Mouse (Mus musculus) erythroblast, adult 5-6 weeks (primary cell): ENCODE measurements at regions not wholly inside any gene's neighbourhood (a gene's known extent, or its start where the extent isn't known, plus 50 kb on each side); places are given as distances from the start of the nearest gene placed in this dataset.
A peak's percentile ranks its signal among the peaks of the same experiment; 100 is the strongest.

Experiments
- ATAC-seq: replicated peaks from 2 replicates; pipeline ENCODE4 v1.8.0; 2016; ENCODE audit warnings: moderate number of reproducible peaks, mild to moderate bottlenecking, moderate TSS enrichment, inconsistent platforms; ENCODE audit not compliant: poor library complexity, low FRiP score, severe bottlenecking

DNA sequence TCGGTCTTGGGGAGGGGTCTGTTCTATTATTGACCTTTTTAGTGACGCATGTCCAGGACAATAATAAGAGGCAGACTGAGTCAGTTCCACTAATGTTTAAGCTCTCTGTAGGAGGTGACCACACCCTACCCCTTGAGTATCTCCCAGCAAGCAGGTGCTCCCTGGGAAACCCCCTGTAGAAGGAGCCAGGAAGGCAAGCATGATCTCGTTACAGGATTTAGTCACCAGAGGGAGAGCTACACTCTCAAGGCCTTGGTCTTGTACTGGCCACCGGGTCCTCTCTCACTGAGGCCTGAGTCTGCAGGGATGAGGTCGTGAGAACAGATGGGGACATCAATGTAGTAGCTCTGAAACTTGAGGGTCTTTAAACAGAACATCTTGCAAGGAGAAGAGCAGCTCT is 55.3 kb upstream of the Ccnd2 start:
- ATAC-seq = no peak

DNA sequence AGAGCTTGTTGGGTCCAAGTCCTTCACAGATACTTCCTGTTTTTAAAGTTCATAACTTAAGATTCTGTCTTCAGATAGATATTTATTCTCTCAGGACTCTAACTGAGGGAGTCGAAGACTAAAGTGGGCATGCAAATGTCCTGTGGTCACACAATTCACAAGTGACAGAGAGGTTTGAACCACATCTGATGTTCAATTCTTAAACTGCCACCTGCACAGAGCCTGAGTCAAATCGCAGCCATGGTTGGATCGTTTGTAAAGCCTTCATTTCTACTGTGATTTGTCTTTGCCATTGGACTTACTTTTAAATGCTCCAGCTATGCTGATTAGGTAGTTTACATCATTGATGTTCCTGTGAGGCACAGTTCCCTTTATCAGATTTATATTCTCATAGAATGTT is 61.4 kb upstream of the Ccnd2 start:
- no peak for ATAC-seq

DNA sequence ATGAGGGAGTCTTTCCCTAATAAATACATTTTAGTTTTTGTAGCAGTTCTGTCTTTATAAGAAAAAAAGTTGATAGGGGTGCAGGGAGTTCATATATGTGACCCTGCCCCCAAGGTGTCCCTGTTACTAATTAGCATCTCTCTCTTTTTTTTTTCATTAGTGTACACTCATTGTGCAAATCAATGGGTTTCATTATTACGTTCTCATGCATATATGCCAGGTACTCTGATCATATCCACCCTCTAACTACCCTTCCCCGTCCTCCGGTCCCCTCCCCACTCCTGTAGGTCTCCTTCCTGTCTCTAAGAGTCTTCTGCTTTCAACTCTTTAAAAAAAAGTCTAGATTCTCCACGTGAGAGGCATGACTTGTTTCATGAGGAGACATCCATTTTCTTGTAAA is 63.9 kb upstream of the Ccnd2 start:
- no peak for ATAC-seq

DNA sequence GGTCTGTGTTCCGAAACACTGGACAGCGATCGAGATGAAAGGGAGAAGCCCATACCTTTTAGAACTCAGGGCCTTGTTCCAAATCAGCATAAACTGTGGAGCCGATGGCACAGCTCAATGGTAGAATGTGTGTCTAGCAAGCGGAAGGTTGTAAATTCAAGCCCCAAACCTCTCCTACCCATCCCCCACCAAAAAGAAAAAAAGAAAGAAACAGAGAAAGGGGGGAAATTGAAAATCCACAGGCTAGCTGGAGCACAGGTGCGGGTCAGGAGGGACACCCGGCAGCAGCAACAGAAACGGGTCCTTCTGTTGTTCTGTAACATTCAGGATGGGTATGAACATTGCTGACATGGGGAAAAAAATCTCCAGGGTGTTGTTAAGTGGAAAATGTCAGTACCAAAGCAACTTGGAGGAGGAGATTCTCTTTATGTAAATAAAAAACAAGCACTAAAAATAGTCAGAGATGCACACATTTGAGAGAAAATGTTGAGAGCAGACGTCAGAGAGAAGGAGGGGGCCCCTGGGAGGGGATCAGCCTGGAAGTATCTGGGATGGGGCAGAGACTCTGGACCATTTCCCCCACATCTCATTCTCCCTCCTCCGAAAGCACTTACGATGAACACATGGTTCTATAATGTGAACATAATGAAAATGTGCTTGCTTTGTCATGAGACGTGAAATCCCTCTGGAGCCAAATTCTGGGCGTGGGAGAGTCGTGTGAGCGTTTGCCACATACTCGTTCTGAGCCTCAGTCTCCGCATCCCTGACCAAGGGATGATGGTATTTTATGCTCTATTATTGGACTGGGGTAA is 66.8 kb upstream of the Ccnd2 start:
- no peak for ATAC-seq

DNA sequence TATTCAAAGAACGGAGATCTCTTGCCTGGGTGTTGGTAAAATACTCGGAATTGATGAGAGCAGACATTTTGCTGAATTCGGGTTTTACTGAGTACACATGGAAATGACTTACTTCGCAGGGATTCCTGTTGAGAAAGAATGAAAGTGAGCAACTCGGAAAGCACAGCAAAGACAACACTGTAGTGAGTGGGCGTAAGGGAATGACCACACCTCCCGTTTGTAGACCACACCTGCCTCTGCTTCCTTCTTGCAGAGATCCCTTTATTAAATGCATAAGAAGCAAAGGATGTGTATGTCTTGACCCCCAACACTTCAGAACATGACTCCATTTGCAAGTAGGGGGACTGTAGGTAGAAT is 67.4 kb upstream of the Ccnd2 start:
- no peak for ATAC-seq

DNA sequence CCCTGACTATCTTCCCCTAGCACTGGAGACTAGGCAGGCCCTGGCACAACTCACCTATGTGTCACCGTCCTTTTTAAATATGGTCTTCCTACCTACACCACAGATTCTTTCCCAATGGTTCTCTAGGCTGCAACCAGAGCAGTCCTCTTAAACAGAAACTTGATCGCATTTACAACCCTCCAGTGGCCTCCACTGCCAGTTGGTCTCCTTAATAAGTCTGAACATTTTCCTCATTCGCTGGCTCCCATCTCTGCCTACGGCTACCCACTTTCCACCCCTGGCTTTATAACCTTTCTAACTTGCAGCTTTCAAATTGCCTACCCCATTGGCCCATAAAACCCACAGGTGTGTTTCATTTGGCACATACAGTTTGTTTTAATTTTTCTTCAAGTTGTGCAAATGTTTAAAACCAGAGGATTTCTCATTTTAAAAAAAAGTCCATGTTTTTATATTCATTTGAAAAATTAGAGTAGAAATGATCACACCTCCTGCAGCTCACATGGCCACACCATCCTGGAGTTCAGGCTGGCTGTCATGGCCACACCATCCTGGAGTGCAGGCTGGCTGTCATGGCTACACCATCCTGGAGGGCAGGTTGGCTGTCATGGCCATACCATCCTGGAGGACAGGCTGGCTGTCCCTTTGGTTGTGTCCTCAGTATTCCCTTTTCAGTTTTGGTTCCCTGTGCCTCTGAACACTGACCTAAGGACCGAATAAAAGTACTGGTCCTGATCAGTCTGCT is 74.4 kb upstream of the Ccnd2 start:
- no peak for ATAC-seq

DNA sequence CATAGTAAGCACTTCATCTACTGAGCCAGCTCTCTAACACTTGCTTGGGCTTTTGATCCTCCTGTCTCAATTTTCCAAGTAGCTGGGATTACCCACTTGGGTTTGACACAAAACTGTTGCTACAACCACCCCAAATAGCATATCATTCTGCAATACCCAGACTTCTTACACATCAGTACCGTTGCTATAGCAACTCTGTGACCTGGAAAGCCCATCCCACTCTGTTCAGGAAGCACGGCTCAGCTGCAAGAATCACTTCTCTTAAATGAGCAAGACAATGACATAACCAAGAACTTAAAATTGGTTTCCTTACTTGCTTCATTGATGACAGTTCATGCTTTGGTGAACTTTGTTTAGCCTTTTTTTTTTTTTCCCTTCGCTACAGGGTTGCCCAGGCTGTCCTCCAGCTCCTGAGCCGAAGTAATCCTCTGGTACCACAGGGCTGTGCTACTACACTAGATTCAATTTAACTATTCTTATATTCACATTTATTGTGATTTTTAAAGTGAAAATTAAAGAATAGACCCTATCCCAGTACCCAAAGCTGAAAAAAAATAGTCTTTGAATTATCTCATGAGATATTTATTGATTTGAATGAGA is 84.6 kb upstream of the Ccnd2 start:
- ATAC-seq = no peak

DNA sequence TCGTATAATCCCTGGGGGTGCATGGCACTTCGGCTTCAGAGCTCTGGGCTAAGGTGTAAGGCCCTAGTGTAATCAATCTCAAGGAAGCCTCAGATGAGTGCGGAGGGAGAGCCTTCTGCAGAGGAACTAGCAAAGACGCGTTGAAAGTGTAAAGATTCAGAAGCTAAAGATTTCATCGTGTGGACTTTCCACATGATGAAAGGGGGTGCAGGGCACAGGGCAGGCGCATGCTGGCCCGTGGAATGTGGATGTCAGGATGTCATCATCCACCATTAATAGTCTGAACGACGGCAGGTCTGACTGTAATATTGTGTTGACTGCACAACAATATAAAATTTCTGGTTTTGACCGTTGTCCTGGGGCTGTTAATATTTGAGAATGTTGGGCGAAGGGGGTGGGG is 85.2 kb upstream of the Ccnd2 start:
- no peak for ATAC-seq

DNA sequence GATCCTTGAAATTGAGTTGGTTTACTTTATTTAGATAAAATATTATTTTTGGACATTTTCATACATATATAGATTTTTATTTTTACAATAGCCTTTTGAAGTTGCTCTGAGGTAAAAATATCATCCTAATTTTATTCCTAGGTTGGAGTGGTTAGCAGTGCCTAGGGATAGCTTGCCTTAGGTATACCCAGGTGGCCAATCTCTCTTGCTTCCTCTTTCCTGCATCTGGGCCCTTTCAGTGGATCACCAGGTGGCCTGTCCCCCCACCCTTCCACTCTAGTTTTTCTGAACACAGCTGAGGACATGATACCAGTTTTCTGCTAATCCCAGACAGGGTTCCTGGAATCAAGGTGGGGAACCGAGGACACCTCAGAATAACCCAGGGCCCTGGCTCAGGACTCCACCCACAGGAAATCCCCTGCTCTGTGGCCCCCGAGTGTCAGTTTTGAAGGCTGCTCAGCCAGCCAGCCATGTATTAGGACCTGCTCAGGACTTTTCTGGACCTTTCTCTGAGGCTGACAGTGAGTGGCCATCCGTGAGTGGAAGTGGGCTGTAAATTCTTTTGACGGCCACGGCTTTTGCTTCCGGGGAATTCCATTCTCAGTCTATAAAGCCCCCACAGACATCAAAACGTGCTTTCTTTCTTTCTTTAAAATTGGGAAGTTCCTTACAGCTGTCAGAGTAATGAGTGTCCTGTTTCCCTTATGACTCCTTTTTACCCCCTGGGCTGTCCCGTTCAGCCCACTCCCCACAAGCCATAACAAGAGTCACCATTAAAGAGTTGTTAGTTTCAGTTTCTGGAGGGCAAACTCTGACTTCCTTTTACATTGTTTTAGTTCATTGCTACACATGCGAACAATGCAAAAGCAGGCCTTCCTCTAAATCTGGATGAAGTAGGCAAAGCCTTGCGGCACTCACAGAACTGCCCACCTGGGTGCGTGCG is 87.8 kb upstream of the Ccnd2 start:
- no peak for ATAC-seq

DNA sequence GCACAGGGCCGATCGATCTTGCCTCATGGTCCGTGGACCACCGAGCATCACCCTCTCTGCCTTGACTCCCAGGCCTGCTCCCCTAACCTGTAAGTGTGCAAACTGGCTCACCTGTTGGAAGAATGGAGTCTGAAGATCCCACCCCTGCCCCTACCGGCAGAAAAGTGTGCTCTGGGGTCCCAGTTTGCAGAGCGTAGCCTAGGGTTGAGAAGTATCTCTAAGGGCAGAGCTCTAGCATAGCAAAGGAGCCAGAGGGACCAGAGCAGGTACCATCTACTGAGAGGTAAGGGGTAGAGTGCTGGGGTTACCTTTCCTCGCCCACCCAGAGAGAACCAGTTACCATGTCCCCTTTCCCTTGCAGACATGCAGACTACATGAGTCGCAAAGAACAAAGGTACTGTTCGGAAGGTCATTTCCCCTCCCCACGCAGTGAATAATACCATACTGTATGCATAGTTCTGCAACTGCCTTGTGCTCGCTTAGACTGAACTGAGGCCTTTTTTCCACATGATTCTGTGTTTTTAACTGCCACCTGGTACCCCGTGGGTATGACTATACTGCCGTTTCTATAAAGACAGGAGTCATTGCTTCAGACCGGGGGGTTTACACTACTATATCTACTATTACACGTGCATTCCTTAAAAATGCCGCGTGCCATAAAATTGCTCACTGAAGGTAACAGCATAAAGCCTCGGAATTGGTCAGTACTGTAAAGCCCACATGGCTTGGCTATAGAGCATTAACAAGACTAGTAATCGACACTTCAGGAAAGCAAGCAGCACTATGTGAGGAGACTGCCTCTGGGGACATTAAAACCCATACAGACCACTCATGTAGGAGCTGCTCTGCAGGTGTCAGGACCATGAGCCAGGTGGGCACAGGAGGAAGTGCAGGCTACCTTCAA is 88.7 kb upstream of the Ccnd2 start:
- no peak for ATAC-seq

DNA sequence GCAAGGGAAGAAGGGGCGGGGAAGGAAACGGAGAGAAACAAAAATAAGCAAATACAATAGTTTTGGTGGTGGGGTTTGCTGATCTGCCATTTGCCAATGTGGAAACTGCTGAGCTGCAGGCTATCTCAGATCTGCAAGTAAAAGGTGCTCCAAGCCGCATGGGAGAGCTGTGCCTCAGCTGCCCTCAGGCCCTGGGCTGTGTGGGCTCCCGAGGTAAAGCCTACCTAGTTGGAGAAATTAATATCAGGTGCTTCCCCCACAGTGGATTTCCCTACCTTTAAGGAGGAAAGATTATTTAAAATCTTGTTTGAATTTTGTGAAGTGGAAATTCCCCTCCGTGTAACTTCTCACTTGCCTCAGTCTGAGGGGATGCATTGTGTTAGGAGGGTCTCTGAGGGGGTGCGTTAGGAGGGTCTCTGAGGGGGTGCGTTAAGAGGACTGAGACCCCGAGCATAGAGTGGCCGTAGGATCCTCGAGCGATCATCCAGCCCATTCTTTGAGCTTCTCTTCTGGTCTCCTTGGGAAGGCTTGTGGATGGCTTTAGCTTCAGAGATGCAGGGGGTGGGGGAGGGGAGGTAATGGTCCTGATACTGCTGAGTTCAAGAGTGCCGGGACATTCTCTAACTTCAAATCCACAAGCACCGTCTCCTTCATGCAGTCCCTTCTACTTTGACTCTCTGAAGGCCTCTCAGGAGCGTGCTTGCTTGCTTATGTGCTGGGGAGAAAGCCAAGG is 89.9 kb upstream of the Ccnd2 start:
- ATAC-seq = no peak

DNA sequence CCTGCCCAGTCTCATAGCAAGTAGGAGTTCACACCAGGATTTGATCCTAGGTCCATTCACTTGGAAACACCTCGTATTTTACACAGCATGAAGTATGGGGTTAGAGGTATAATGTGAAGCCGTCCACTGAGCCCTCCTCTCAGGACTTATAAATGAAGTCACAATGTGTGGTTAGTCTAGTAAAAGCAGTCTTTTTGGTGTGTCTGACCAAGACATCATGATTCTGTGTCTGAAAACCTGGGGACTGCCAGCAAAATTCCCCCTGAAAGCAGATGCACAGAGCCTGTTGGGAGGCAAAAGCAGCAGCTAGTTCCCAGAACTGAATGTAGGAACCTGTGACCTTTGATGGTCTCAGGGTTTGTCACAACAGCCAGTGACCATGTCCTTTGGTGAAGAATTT is 91.0 kb upstream of the Ccnd2 start:
- no peak for ATAC-seq

DNA sequence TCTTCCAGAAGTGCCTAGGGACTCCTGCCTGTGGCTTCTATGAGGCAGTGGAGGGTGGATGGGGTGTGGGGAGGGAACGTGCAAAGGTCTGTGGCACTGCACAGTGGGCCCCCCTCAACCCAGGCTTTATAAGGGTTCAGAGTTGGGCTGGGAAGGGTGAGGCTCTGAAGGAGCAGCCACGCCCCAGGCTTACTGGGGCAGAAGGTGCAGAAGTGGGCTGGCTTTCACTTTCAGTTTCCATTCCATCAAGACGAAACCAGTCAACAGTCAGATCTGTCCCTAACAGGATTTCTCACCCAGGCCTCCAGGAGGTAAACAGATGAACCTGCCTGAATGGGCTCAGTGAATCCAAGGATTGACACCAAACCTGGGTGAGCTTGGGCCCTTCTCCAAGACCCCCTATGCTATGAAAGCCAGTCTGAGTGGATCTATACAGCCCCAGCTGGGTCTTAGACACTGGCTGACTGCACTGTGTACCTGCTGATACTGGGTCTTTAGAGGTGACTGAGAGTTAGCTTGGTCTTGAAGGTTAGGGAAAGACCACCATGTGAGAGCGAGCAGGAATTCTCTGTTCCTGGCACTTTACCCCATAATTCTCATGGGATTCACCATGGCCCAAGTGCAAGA is 93.9 kb upstream of the Ccnd2 start:
- ATAC-seq = peak; percentile 94

DNA sequence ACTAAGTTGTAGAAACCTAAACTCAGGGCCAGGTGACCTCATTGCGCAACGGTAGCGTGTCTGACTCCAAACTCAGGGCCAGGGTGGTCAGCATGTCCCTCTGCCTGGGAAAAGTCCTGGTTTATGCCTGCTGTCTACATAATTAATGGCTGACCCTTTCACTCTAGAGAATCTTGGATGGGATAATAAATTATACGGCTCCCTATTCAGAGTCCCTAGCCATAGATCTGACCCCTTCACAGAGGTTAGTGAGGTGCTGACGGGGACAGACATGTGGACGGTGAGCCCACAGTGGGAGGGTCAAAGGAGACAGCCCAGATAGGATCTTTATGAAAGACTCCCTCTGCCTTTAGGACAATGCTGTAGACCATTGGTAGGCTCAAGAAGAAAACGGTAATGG is 94.7 kb upstream of the Ccnd2 start:
- no peak for ATAC-seq

DNA sequence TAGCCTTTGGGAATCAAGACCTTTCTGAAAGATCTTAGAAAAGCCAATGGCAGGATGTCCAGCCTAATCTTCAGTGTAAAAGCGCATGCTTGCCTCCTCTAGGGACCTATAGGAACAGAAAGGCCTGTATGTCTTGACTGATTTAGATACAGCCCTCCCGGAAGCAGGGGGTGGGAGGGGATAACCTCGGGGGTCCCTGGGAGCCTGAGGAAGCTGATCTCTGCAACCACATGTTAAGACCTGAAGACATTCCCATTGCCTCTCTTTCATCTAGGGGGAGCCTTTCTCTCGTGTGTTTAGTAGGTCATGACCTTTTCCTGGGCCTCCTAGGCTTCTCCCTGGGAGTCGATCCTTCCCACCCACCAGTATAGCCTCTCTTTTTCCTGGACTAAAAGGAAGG is 95.3 kb upstream of the Ccnd2 start:
- no peak for ATAC-seq

DNA sequence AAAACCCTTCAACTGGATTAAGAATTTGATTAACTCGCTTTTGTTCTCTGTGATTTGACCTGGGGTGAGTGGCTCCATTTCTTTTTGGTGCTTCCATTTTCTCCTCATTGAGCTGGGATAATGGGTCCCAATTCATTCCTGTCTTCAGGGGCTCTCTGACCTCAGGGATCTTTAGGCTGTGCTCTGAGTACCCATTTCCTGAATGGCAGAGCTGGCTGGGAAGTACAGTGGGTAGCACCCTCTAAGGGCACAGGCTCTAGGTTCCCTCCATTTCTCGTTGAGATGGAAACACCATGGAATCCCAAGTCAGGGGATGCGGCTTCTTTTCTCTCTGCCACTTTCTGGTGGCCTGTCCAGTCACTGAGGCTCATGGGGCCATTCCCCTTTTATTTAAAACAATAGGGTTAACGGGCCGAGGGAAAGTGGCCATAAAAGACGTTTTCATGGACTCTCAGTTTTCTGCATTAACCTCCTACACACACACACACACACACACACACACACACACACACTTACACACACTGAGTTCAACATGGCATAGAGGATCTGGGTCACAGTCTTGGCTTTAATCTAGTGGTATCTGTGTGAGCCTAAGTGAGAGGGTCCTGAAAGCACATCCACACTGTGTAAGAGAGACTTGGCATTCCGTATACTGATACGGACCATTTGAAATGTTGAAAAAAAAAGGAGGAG is 98.3 kb upstream of the Ccnd2 start:
- ATAC-seq = no peak

DNA sequence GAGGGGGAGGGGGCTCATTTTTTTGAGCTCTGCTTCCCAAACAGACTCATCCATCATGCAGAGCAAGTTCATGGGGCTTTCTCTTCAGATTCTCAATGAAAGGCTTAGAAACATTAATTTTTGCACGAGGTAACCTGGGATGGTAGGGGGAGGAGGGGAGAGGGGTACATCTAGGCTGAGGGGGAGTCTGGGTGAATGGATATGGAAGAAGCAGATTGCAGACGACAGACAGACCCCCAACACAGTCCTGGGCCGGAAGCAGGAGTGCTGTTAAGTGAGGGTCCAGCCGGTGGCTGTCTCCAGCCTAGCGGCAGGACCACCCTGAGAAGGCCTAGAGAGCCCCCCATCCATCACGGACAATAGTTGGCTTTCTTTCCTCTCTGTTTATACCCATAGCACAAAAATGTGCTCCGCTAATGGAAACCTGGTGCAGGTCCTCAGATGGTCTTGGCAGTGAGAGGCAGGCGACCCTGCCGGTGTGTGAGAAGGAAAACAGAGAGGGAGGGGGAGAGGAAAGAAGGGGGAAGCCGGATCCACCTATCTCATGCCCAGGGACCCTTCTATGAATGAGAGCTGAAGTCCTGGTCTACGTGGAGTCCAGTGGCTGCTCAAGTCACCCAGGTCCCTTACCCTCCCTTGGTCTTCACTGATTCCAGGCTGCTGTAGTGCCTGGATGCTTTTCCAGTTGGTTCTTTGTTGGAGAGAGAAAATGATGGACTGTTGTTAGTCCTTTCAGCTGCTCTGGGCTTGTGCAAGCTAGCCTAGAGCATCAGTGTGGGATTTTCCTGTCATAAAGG is 99.1 kb upstream of the Ccnd2 start:
- no peak for ATAC-seq
